7 mouse cellular contexts compared by ENCODE assay signal in genomic region chr2:29624739-29625138, GRCm38 (mm10). TPM values are rescaled to one million over a fixed set of nuclear protein-coding genes. Genes with fewer than 3 reads are reported as not detected.
A peak's percentile ranks its signal among the peaks of the same experiment; 100 is the strongest.
DNase-seq lines count a peak whose midpoint lies in the region; ATAC-seq and TF ChIP-seq lines count a peak whose summit lies in the region.

No protein-coding gene starts in this region.

- H3K4me1 ChIP-seq in MEL (ENCODE audit: control insufficient read depth in 1 of 2, insufficient read depth in 2 of 2, low read length in 2 of 2) = peaks cover 7 to 56% of the 10 kb centered on the region in 2 experiments
- H3K4me1 ChIP-seq in bone marrow, adult 2 months (ENCODE audit: control insufficient read depth, insufficient read depth, low read length) = peaks cover 23% of the 10 kb centered on the region
- peaks cover 75% of the 10 kb centered on the region for H3K4me1 ChIP-seq in heart, embryonic 15.5 days (replicated peaks)

- no peak for TF ChIP-seq EP300 in MEL (IDR thresholded peaks at IDR 0.05; ENCODE audit: low read depth in 1 of 2, low read length in 2 of 2)

- TF ChIP-seq CTCF in MEL (IDR thresholded peaks at IDR 0.05 in 2 of 3, conservative IDR thresholded peaks at IDR 0.05 in 1 of 3; ENCODE audit: control insufficient read depth in 1 of 3, insufficient read depth in 1 of 3, low read depth in 2 of 3, low read length in 3 of 3, poor library complexity in 1 of 3, severe bottlenecking in 1 of 3) = no peak
- TF ChIP-seq CTCF in bone marrow, adult 2 months (IDR thresholded peaks at IDR 0.05; ENCODE audit: control insufficient read depth, insufficient read depth, low read length) = no peak

- no peaks in the 10 kb centered on the region for H3K27me3 ChIP-seq in MEL (ENCODE audit: control insufficient read depth in 1 of 2, insufficient read depth in 2 of 2, low read length in 2 of 2)
- H3K27me3 ChIP-seq in heart, embryonic 15.5 days = no peaks in the 10 kb centered on the region

- no peak overlapping the region for H3K4me3 ChIP-seq in MEL (ENCODE audit: control insufficient read depth in 1 of 2, insufficient read depth in 1 of 2, low read depth in 2 of 2, low read length in 2 of 2)
- H3K4me3 ChIP-seq in bone marrow, adult 2 months (replicated peaks; ENCODE audit: control insufficient read depth, low read depth, low read length) = no peak overlapping the region
- no peak overlapping the region for H3K4me3 ChIP-seq in heart, embryonic 15.5 days

- ATAC-seq in heart, embryonic 15.5 days (replicated peaks; ENCODE audit: insufficient number of reproducible peaks, insufficient read depth, low FRiP score, low read depth) = 0 out of 2 replicates have a peak, but pooled peaks have one; percentile 24
- peak; percentile 62 for ATAC-seq in megakaryocyte progenitor cell, adult 5-6 weeks (replicated peaks; ENCODE audit: poor library complexity)

- DNase-seq in MEL (ENCODE audit: low read depth, low spot score) = no peak
- peak; percentile 55 for DNase-seq in thymus, postnatal 4 days
- no peak for DNase-seq in embryo, embryonic 11 days
- no peak for DNase-seq in urinary bladder, adult 2 months (ENCODE audit: low spot score)

- TF ChIP-seq POLR2A in MEL (IDR thresholded peaks at IDR 0.05; ENCODE audit: control insufficient read depth in 1 of 2, insufficient read depth in 1 of 2, low read depth in 1 of 2, low read length in 2 of 2, poor library complexity in 1 of 2) = no peak
- TF ChIP-seq POLR2A in bone marrow, adult 2 months (IDR thresholded peaks at IDR 0.05; ENCODE audit: borderline replicate concordance, control insufficient read depth, low read depth, low read length) = no peak

- no peak for TF ChIP-seq RAD21 in MEL (IDR thresholded peaks at IDR 0.05; ENCODE audit: low read depth, low read length)

- H3K79me2 ChIP-seq in MEL (ENCODE audit: control insufficient read depth, insufficient read depth, low read length, poor library complexity) = peaks cover 95% of the 10 kb centered on the region

- 29% methylated on average over 5 of the region's 5 CpGs for WGBS in bone marrow, adult 2 months
- WGBS in heart, embryonic 15.5 days = 19% methylated on average over 5 of the region's 5 CpGs

- H3K36me3 ChIP-seq in MEL (ENCODE audit: control insufficient read depth in 1 of 2, insufficient read depth in 2 of 2, low read length in 2 of 2) = peaks cover 0 to 45% of the 10 kb centered on the region in 2 experiments; a peak in 2 of 4 replicates
- H3K36me3 ChIP-seq in heart, embryonic 15.5 days = no peaks in the 10 kb centered on the region

- no peak overlapping the region for H3K4me2 ChIP-seq in heart, embryonic 15.5 days

- peak overlapping the region; percentile 24 for H3K9ac ChIP-seq in MEL (ENCODE audit: control insufficient read depth, low read depth, low read length, poor library complexity, severe bottlenecking)
- no peak overlapping the region for H3K9ac ChIP-seq in heart, embryonic 15.5 days

- peak overlapping the region; percentile 78 for H3K27ac ChIP-seq in MEL (ENCODE audit: control insufficient read depth, low read depth, low read length)
- H3K27ac ChIP-seq in bone marrow, adult 2 months (ENCODE audit: control insufficient read depth, insufficient read depth, low read depth, low read length, poor library complexity) = peak overlapping the region; percentile 83
- H3K27ac ChIP-seq in heart, embryonic 15.5 days = peak overlapping the region; percentile 54

- H3K9me3 ChIP-seq in MEL (replicated peaks; ENCODE audit: insufficient read depth, low read length) = no peaks in the 10 kb centered on the region
- H3K9me3 ChIP-seq in heart, embryonic 15.5 days (replicated peaks) = no peaks in the 10 kb centered on the region

TF ChIP-seq in MEL, 35 proteins besides CTCF, POLR2A, EP300 and RAD21:
- TF ChIP-seq ZKSCAN1 (IDR thresholded peaks at IDR 0.05; ENCODE audit: low read depth, low read length) (0 out of 2 replicates have a peak, but pooled peaks have one; percentile 6), GATA1 (IDR thresholded peaks at IDR 0.05; ENCODE audit: low read depth, low read length) (no peak)

RNA-seq across cellular contexts. Expression of gene Rapgef1, which starts 5.2 kb away (rescaled TPM):
- 69.7 and 77.0 TPM in 2 replicates for total RNA-seq in MEL (2012; rRNA removed)
- 10 to 100 TPM; 57.2 to 88.3 TPM for polyA plus RNA-seq in MEL (2012; ENCODE audit: insufficient read depth in 1 of 2, insufficient read length in 2 of 2, low read depth in 1 of 2, low replicate concordance in 2 of 2, missing spikeins in 1 of 2)
- 17.6 and 23.4 TPM in 2 replicates for polyA plus RNA-seq in bone marrow, adult 2 months (2011; ENCODE audit: insufficient read depth, insufficient read length, low replicate concordance, missing spikeins)
- polyA plus RNA-seq in heart, embryonic 15.5 days (2015; fragmentation: Nextera tagmentation; extraction: Ambion mirVana) = 11.6 and 15.5 TPM in 2 replicates
- total RNA-seq in megakaryocyte progenitor cell, adult 5-6 weeks (2015) = 19.4 and 21.7 TPM in 2 replicates
- 22.9 and 24.9 TPM in 2 replicates for total RNA-seq in megakaryocyte progenitor cell, adult 5-6 weeks (2017)
- polyA plus RNA-seq in urinary bladder, adult 2 months (2012; rRNA removed) = 29.0 and 34.9 TPM in 2 replicates
